Mouse (Mus musculus): ENCODE data around the gene Zcwpw1. TPM values are rescaled to one million over a fixed set of nuclear protein-coding genes. Genes with fewer than 3 reads are reported as not detected.
"Not testable (repeated sequence)": the region's sequence is repeated elsewhere in the genome, so short reads cannot be mapped to it uniquely, and the experiment has no call there.

Gene Zcwpw1
- polyA plus RNA-seq, 1 experiment from 2014 or later: 7.7 TPM

DNA sequence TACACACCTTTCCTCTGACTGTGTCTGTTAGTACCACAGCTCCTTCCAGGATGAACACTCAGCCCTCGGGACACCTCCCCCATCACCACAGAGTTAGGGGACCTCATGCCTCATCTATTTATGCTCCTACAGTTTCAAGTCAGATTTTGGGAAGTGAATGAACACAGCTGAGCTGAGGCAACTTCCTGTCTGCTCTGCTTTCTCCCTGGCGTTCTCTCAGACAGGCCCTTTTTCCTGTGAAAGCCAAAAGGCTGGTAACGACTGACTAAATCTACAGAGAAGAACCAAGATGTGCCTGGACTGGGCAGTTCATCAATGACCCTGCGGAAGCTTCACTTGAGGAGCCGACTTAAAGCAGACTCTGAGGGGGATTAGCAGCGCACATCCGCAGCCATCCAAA is 42.6 kb downstream of the Zcwpw1 start:
- ATAC-seq: no peak
- Histone ChIP-seq H3K9me3 (replicated peaks; ENCODE audit: control insufficient read depth, low read length) (no peaks in the 10 kb centered on the region), H3K36me3 (ENCODE audit: control insufficient read depth, insufficient read depth, low read length) (no peaks in the 10 kb centered on the region), H3K4me1 (ENCODE audit: control insufficient read depth, insufficient read depth, low read length) (no peaks in the 10 kb centered on the region), H3K4me3 (ENCODE audit: low read depth, low read length) (no peak overlapping the region), H3K4me2 (ENCODE audit: low read length) (no peak overlapping the region), H3K9ac (ENCODE audit: low read length) (no peak overlapping the region), H3K27ac (ENCODE audit: low read depth, low read length) (no peak overlapping the region), H3K27me3 (replicated peaks; ENCODE audit: control insufficient read depth, insufficient read depth, low read length) (no peaks in the 10 kb centered on the region)
- no peak for DNase-seq (ENCODE audit: low spot score)
- 84% methylated on average over 7 of the region's 7 CpGs for WGBS

DNA sequence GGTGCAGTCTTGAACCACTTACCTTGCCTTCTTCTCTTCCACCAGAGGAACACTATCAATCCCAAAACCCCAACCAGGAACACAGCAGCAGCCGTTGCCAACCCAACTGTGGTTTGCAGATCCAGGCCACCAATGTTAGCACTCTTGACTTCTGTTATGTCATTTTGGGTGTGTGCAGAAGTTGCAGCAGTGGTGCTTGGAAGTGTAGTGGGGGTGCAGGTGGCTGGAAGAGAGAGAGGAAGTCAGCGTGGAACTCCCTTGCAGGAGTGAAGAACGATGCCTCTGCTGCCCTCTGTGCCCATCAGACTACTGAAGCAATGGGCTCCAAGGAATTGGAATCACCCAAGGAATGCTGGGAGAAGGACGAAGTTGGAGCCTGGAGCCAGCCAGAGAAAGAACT is 43.5 kb downstream of the Zcwpw1 start:
- Histone ChIP-seq H3K9ac (ENCODE audit: low read length) (no peak overlapping the region), H3K4me1 (ENCODE audit: control insufficient read depth, insufficient read depth, low read length) (no peaks in the 10 kb centered on the region), H3K27ac (ENCODE audit: low read depth, low read length) (no peak overlapping the region), H3K27me3 (replicated peaks; ENCODE audit: control insufficient read depth, insufficient read depth, low read length) (no peaks in the 10 kb centered on the region), H3K9me3 (replicated peaks; ENCODE audit: control insufficient read depth, low read length) (no peaks in the 10 kb centered on the region), H3K4me3 (ENCODE audit: low read depth, low read length) (no peak overlapping the region), H3K36me3 (ENCODE audit: control insufficient read depth, insufficient read depth, low read length) (no peaks in the 10 kb centered on the region), H3K4me2 (ENCODE audit: low read length) (no peak overlapping the region)
- DNase-seq (ENCODE audit: low spot score) (no peak), ATAC-seq (no peak)
- WGBS: 90% methylated on average over 4 of the region's 4 CpGs

DNA sequence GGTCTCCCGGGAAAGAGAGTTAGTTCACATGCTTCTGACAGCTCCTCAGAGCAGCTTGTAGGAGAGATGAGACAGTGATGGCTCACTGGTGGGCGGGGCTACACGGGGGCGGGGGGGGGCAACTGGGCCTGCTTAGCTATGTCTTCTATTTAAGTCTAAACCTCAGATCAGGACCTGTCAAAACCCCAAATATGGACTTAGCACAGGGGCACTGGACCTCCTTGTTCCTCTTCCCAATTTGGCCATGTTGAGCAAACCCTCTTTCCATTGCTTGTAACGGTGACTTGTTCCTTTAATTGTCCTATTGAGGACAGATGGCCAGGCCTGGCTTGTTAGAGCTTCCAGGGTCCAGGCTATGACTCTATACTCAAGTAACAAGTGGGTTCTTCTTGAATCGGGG is 43.9 kb downstream of the Zcwpw1 start:
- Histone ChIP-seq H3K9me3 (replicated peaks; ENCODE audit: control insufficient read depth, low read length) (no peaks in the 10 kb centered on the region), H3K9ac (ENCODE audit: low read length) (no peak overlapping the region), H3K27me3 (replicated peaks; ENCODE audit: control insufficient read depth, insufficient read depth, low read length) (no peaks in the 10 kb centered on the region), H3K4me2 (ENCODE audit: low read length) (no peak overlapping the region), H3K36me3 (ENCODE audit: control insufficient read depth, insufficient read depth, low read length) (no peaks in the 10 kb centered on the region), H3K4me1 (ENCODE audit: control insufficient read depth, insufficient read depth, low read length) (no peaks in the 10 kb centered on the region), H3K4me3 (ENCODE audit: low read depth, low read length) (no peak overlapping the region), H3K27ac (ENCODE audit: low read depth, low read length) (no peak overlapping the region)
- DNase-seq (ENCODE audit: low spot score) (no peak), ATAC-seq (no peak)
- 83% methylated on average over 6 of the region's 6 CpGs for WGBS

DNA sequence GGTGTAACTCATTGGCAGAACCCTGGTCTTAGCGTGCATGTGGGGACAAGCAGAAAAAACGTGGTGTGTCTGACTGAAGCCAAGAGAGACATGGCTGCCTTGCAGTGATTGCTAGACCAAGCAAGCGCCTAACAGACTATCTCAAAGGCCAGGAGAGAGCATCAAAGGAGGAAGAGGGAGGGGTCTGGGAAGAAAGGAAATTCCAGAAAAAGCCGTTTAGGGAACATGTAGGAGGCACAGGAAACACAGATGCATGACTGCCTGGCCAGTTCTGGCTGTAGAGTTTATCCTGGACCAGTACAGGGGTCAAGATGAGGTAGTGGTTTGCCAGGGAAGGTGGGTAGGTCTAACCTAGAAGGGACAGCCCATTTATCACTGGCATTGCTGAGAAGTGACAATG is 45.9 kb downstream of the Zcwpw1 start:
- Histone ChIP-seq H3K4me1 (ENCODE audit: control insufficient read depth, insufficient read depth, low read length) (no peaks in the 10 kb centered on the region), H3K4me3 (ENCODE audit: low read depth, low read length) (no peak overlapping the region), H3K9ac (ENCODE audit: low read length) (no peak overlapping the region), H3K27me3 (replicated peaks; ENCODE audit: control insufficient read depth, insufficient read depth, low read length) (no peaks in the 10 kb centered on the region), H3K4me2 (ENCODE audit: low read length) (no peak overlapping the region), H3K27ac (ENCODE audit: low read depth, low read length) (no peak overlapping the region), H3K9me3 (replicated peaks; ENCODE audit: control insufficient read depth, low read length) (no peaks in the 10 kb centered on the region), H3K36me3 (ENCODE audit: control insufficient read depth, insufficient read depth, low read length) (no peaks in the 10 kb centered on the region)
- 55% methylated on average over 4 of the region's 4 CpGs for WGBS
- ATAC-seq (no peak), DNase-seq (ENCODE audit: low spot score) (no peak)

DNA sequence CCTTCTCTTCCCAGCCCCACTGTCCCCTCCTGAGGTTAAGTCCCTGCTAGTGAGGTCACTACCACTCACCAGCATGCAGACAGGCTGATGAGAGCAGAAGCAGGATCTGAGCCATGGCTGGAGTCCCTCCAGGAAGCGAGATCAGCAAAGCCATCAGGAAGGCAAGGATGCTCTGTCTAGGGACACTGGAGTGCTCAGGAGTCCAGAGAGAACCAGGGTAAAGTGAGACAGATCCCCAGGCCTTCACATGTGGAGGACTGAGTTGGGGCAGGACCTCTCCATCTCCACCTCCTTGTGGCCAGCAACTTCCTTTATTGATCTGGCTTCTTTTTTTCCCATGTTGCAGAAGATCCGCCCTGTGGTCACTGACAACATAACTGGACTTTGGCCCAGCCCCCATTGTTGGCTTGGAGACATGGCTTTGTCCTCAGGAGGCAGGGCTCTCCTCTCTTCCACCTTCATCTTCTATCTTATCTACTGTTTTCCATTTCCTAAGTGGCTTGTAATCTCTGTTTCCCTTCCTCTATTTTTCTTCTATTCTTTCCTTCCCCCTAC is 48.4 kb downstream of the Zcwpw1 start, which contains the start of gene Pilra:
Pilra (minus strand) TSS at position 316 of the 555 bp plus-strand sequence.
- DNase-seq (ENCODE audit: low spot score); H3K4me1 ChIP-seq (ENCODE audit: control insufficient read depth, insufficient read depth, low read length); ATAC-seq; H3K27me3 ChIP-seq (replicated peaks; ENCODE audit: control insufficient read depth, insufficient read depth, low read length); H3K4me3 ChIP-seq (ENCODE audit: low read depth, low read length); H3K36me3 ChIP-seq (ENCODE audit: control insufficient read depth, insufficient read depth, low read length); H3K4me2 ChIP-seq (ENCODE audit: low read length); H3K9me3 ChIP-seq (replicated peaks; ENCODE audit: control insufficient read depth, low read length); H3K27ac ChIP-seq (ENCODE audit: low read depth, low read length); H3K9ac ChIP-seq (ENCODE audit: low read length): not testable (repeated sequence)
- 47% methylated on average over 2 of the region's 2 CpGs for WGBS

DNA sequence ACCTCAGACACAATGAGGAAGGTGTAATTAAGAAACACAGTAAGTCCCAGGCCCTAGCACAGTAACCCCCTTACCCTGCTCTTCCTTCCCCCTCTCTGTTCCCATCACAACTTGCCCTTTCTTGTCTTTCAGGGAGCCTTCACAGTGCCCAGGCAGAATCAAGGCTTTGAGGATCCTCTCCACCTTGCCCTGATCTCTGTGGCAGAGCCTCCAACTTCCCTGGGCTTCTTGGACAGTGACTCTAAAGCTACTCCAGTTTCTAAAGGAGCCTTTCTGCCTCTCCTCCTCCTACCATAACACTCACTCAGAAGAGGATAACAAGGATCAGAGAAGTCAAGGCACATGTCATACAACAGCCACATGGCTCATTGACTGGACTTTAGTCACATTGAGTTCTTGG is 49.0 kb downstream of the Zcwpw1 start:
- H3K36me3 ChIP-seq (ENCODE audit: control insufficient read depth, insufficient read depth, low read length): no peaks in the 10 kb centered on the region
- H3K9me3 ChIP-seq (replicated peaks; ENCODE audit: control insufficient read depth, low read length): no peaks in the 10 kb centered on the region
- H3K27me3 ChIP-seq (replicated peaks; ENCODE audit: control insufficient read depth, insufficient read depth, low read length): no peaks in the 10 kb centered on the region
- no peak for DNase-seq (ENCODE audit: low spot score)
- no peaks in the 10 kb centered on the region for H3K4me1 ChIP-seq (ENCODE audit: control insufficient read depth, insufficient read depth, low read length)
- no peak overlapping the region for H3K9ac ChIP-seq (ENCODE audit: low read length)
- no peak overlapping the region for H3K27ac ChIP-seq (ENCODE audit: low read depth, low read length)
- no peak overlapping the region for H3K4me3 ChIP-seq (ENCODE audit: low read depth, low read length)
- ATAC-seq: no peak
- no peak overlapping the region for H3K4me2 ChIP-seq (ENCODE audit: low read length)

DNA sequence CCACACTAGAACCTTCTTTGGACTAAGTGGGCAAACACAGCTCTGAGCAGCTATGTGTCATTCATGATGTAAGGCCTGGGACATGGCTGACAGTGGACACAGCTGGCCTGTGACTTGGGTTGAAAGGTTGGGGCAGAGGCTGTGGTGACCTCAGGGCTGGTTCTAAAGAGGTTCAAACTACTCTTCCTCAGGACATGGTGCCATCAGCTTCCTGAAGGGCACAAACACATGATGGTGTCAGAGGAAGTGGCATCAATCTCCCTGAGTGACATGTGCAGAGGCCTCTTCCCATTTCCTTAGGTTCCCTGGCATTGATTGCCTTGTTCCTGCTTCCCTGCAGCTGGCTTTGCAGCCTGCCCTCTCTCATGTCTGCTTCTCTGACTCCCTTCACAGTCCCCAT is 49.5 kb downstream of the Zcwpw1 start:
- H3K4me2 ChIP-seq (ENCODE audit: low read length); ATAC-seq; DNase-seq (ENCODE audit: low spot score); H3K4me1 ChIP-seq (ENCODE audit: control insufficient read depth, insufficient read depth, low read length); H3K36me3 ChIP-seq (ENCODE audit: control insufficient read depth, insufficient read depth, low read length); H3K4me3 ChIP-seq (ENCODE audit: low read depth, low read length); H3K9me3 ChIP-seq (replicated peaks; ENCODE audit: control insufficient read depth, low read length); H3K27ac ChIP-seq (ENCODE audit: low read depth, low read length); H3K9ac ChIP-seq (ENCODE audit: low read length); H3K27me3 ChIP-seq (replicated peaks; ENCODE audit: control insufficient read depth, insufficient read depth, low read length): not testable (repeated sequence)

DNA sequence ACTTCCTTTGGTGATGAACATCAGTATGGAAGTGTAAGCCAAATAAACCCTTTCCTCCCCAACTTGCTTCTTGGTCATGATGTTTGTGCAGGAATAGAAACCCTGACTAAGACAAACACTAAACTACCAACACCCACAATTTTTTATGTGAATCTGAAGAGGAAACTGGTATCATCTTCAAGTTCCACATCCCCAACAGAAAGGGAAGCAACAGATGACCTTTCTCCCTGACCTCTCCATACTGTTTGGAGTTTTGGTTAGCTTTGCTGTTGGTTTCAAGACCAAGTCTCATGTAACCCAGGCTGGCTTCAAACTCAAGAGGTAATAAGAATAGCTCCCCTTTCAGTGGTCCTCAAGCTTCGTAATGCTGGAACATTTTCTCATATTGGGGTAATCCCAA is 62.7 kb downstream of the Zcwpw1 start:
- H3K4me3 ChIP-seq (ENCODE audit: low read depth, low read length); DNase-seq (ENCODE audit: low spot score); H3K9me3 ChIP-seq (replicated peaks; ENCODE audit: control insufficient read depth, low read length); H3K9ac ChIP-seq (ENCODE audit: low read length); H3K27ac ChIP-seq (ENCODE audit: low read depth, low read length); ATAC-seq; H3K4me2 ChIP-seq (ENCODE audit: low read length); H3K36me3 ChIP-seq (ENCODE audit: control insufficient read depth, insufficient read depth, low read length); H3K4me1 ChIP-seq (ENCODE audit: control insufficient read depth, insufficient read depth, low read length); H3K27me3 ChIP-seq (replicated peaks; ENCODE audit: control insufficient read depth, insufficient read depth, low read length): not testable (repeated sequence)
- 91% methylated on average over 1 of the region's 1 CpGs for WGBS

DNA sequence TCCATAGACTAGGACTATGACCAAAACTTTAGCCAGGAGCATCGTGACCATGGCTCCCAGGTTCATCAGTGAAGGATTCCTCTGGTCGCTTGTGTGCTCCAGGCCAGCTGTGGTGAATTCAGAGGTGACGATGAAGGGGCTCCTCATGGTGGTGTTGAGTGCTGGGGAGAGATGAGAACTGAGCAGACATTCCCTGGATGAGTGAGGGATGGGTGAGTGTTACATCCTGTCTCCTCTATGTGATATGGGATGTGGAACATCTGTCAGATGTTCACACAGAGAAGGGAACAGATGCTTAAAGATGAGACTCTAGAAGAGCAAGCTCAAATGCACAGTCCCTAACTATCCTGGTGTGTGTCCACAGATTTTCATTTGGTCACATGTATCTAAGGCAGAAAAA is 67.3 kb downstream of the Zcwpw1 start:
- not testable (repeated sequence) for H3K4me3 ChIP-seq (ENCODE audit: low read depth, low read length); H3K27me3 ChIP-seq (replicated peaks; ENCODE audit: control insufficient read depth, insufficient read depth, low read length); H3K36me3 ChIP-seq (ENCODE audit: control insufficient read depth, insufficient read depth, low read length); ATAC-seq; H3K4me1 ChIP-seq (ENCODE audit: control insufficient read depth, insufficient read depth, low read length); H3K27ac ChIP-seq (ENCODE audit: low read depth, low read length); H3K9ac ChIP-seq (ENCODE audit: low read length); DNase-seq (ENCODE audit: low spot score); H3K9me3 ChIP-seq (replicated peaks; ENCODE audit: control insufficient read depth, low read length); H3K4me2 ChIP-seq (ENCODE audit: low read length)
- WGBS: 80% methylated on average over 3 of the region's 3 CpGs
